Comparison of ENCODE assay signal across 8 mouse cellular contexts in genomic region chr9:107770037-107770373, GRCm38 (mm10). TPM values are rescaled to one million over a fixed set of nuclear protein-coding genes. Genes with fewer than 3 reads are reported as not detected.
DNase-seq lines count a peak whose midpoint lies in the region; ATAC-seq and TF ChIP-seq lines count a peak whose summit lies in the region.

No protein-coding gene starts in this region.

- WGBS in embryonic facial prominence, embryonic 11.5 days, result 2% methylated on average over 9 of the region's 9 CpGs
- WGBS in intestine, embryonic 16.5 days, result 1% methylated on average over 9 of the region's 9 CpGs
- 1% methylated on average over 9 of the region's 9 CpGs for WGBS in neural tube, embryonic 14.5 days

- ATAC-seq in embryonic facial prominence, embryonic 11.5 days (replicated peaks; ENCODE audit: insufficient number of reproducible peaks, low FRiP score, low TSS enrichment, low read depth), result no peak
- no peak for ATAC-seq in intestine, embryonic 16.5 days
- ATAC-seq in neural tube, embryonic 14.5 days (ENCODE audit: low read depth), result no peak
- no peak for ATAC-seq in inflammation-experienced regulatory T-cells, adult 6 months

- intact Hi-C loops in left cerebral cortex, adult 2 months (cut with DNase I), result no loop called here
- intact Hi-C loops in left cerebral cortex, postnatal 14 days (cut with DNase I), result no loop called here

- peaks cover 20% of the 10 kb centered on the region for H3K36me3 ChIP-seq in embryonic facial prominence, embryonic 11.5 days (replicated peaks; ENCODE audit: control insufficient read depth, insufficient read depth, low read depth, low read length)
- H3K36me3 ChIP-seq in intestine, embryonic 16.5 days (ENCODE audit: control insufficient read depth, insufficient read depth, low read length), result peaks cover 17% of the 10 kb centered on the region
- H3K36me3 ChIP-seq in neural tube, embryonic 14.5 days (ENCODE audit: control insufficient read depth, insufficient read depth, low read length), result peaks cover 45% of the 10 kb centered on the region

- no peaks in the 10 kb centered on the region for H3K27me3 ChIP-seq in embryonic facial prominence, embryonic 11.5 days (ENCODE audit: control insufficient read depth, insufficient read depth, low read length)
- H3K27me3 ChIP-seq in intestine, embryonic 16.5 days (replicated peaks; ENCODE audit: control insufficient read depth, insufficient read depth, low read length), result no peaks in the 10 kb centered on the region
- H3K27me3 ChIP-seq in neural tube, embryonic 14.5 days (ENCODE audit: control insufficient read depth, insufficient read depth, low read length), result no peaks in the 10 kb centered on the region

- H3K27ac ChIP-seq in left cerebral cortex, adult 2 months, result peak overlapping the region; percentile 99
- H3K27ac ChIP-seq in embryonic facial prominence, embryonic 11.5 days (replicated peaks; ENCODE audit: low read depth, low read length), result peak overlapping the region; percentile 72
- H3K27ac ChIP-seq in intestine, embryonic 16.5 days (ENCODE audit: low read length), result peak overlapping the region; percentile 91
- H3K27ac ChIP-seq in neural tube, embryonic 14.5 days (ENCODE audit: low read depth, low read length), result peak overlapping the region; percentile 95

- no peak for TF ChIP-seq CTCF in left cerebral cortex, adult 2 months (IDR thresholded peaks at IDR 0.05)

- no peak for DNase-seq in left cerebral cortex, adult 2 months (ENCODE audit: extremely low spot score in 1 of 2, low spot score in 2 of 2)
- no peak for DNase-seq in left cerebral cortex, postnatal 14 days (ENCODE audit: low spot score in 2 of 2)
- DNase-seq in embryonic facial prominence, embryonic 11.5 days (ENCODE audit: low spot score), result no peak
- DNase-seq in right cerebral cortex, postnatal 14 days, result no peak
- no peak for DNase-seq in thymus, postnatal 25 days

- H3K4me3 ChIP-seq in left cerebral cortex, adult 2 months, result peak overlapping the region; percentile 97
- peak overlapping the region; percentile 99 for H3K4me3 ChIP-seq in embryonic facial prominence, embryonic 11.5 days (ENCODE audit: low read depth, low read length)
- peak overlapping the region; percentile 99 for H3K4me3 ChIP-seq in intestine, embryonic 16.5 days (ENCODE audit: low read length)
- peak overlapping the region; percentile 100 for H3K4me3 ChIP-seq in neural tube, embryonic 14.5 days (ENCODE audit: low read depth, low read length)

- peak overlapping the region; percentile 60 for H3K4me2 ChIP-seq in embryonic facial prominence, embryonic 11.5 days (ENCODE audit: low read depth, low read length)
- peak overlapping the region; percentile 50 for H3K4me2 ChIP-seq in intestine, embryonic 16.5 days (ENCODE audit: low read depth, low read length)
- peak overlapping the region; percentile 86 for H3K4me2 ChIP-seq in neural tube, embryonic 14.5 days (ENCODE audit: low read depth, low read length)

- peak overlapping the region; percentile 98 for H3K9ac ChIP-seq in embryonic facial prominence, embryonic 11.5 days (replicated peaks; ENCODE audit: low read length)
- peak overlapping the region; percentile 97 for H3K9ac ChIP-seq in intestine, embryonic 16.5 days (ENCODE audit: low read depth, low read length)
- H3K9ac ChIP-seq in neural tube, embryonic 14.5 days (replicated peaks; ENCODE audit: low read depth, low read length), result peak overlapping the region; percentile 99

- H3K9me3 ChIP-seq in embryonic facial prominence, embryonic 11.5 days (replicated peaks; ENCODE audit: control insufficient read depth, low read length), result no peaks in the 10 kb centered on the region
- no peaks in the 10 kb centered on the region for H3K9me3 ChIP-seq in intestine, embryonic 16.5 days (ENCODE audit: control insufficient read depth, low read length)
- no peaks in the 10 kb centered on the region for H3K9me3 ChIP-seq in neural tube, embryonic 14.5 days (ENCODE audit: control insufficient read depth, low read length)

- H3K4me1 ChIP-seq in embryonic facial prominence, embryonic 11.5 days (ENCODE audit: control insufficient read depth, insufficient read depth, low read length), result no peaks in the 10 kb centered on the region
- H3K4me1 ChIP-seq in intestine, embryonic 16.5 days (ENCODE audit: control insufficient read depth, insufficient read depth, low read length), result peaks cover 12% of the 10 kb centered on the region
- peaks cover 10% of the 10 kb centered on the region for H3K4me1 ChIP-seq in neural tube, embryonic 14.5 days (ENCODE audit: control insufficient read depth, insufficient read depth, low read length)

RNA-seq across cellular contexts. Expression of gene Rbm5, which starts 0.8 kb away (rescaled TPM):
- total RNA-seq in left cerebral cortex, adult 2 months (2021), result 100 to 1,000 TPM; 146 to 147 TPM
- 100 to 1,000 TPM; 147 to 166 TPM for total RNA-seq in left cerebral cortex, postnatal 14 days (2021)
- polyA plus RNA-seq in embryonic facial prominence, embryonic 11.5 days (2014; fragmentation: Nextera tagmentation; extraction: Ambion mirVana), result 184 and 198 TPM in 2 replicates
- polyA plus RNA-seq in intestine, embryonic 16.5 days (2015; fragmentation: Nextera tagmentation; extraction: Ambion mirVana), result 127 and 145 TPM in 2 replicates
- 237 and 239 TPM in 2 replicates for polyA plus RNA-seq in neural tube, embryonic 14.5 days (2014; fragmentation: Nextera tagmentation; extraction: Ambion mirVana)
- 100 to 1,000 TPM; 305 to 399 (median 332) TPM for polyA plus RNA-seq in inflammation-experienced regulatory T-cells, adult 6 months (2017; shearing (Covaris generic))

RNA-seq across cellular contexts. Expression of gene Sema3f, which starts 59.7 kb away (rescaled TPM):
- 10 to 100 TPM; 17.3 to 17.7 TPM for total RNA-seq in left cerebral cortex, adult 2 months (2021)
- 10 to 100 TPM; 11.7 to 16.2 TPM for total RNA-seq in left cerebral cortex, postnatal 14 days (2021)
- polyA plus RNA-seq in embryonic facial prominence, embryonic 11.5 days (2014; fragmentation: Nextera tagmentation; extraction: Ambion mirVana), result 17.6 and 17.7 TPM in 2 replicates
- 5.7 and 8.3 TPM in 2 replicates for polyA plus RNA-seq in intestine, embryonic 16.5 days (2015; fragmentation: Nextera tagmentation; extraction: Ambion mirVana)
- polyA plus RNA-seq in neural tube, embryonic 14.5 days (2014; fragmentation: Nextera tagmentation; extraction: Ambion mirVana), result 17.0 and 18.7 TPM in 2 replicates
- not detected for polyA plus RNA-seq in inflammation-experienced regulatory T-cells, adult 6 months (2017; shearing (Covaris generic))
